Mouse (Mus musculus): ENCODE data around the gene Aldh3b3. TPM values are rescaled to one million over a fixed set of nuclear protein-coding genes. Genes with fewer than 3 reads are reported as not detected.
A peak's percentile ranks its signal among the peaks of the same experiment; 100 is the strongest.

Aldh3b3 gene
- polyA plus RNA-seq, 1 experiment from 2014 or later: not detected

DNA sequence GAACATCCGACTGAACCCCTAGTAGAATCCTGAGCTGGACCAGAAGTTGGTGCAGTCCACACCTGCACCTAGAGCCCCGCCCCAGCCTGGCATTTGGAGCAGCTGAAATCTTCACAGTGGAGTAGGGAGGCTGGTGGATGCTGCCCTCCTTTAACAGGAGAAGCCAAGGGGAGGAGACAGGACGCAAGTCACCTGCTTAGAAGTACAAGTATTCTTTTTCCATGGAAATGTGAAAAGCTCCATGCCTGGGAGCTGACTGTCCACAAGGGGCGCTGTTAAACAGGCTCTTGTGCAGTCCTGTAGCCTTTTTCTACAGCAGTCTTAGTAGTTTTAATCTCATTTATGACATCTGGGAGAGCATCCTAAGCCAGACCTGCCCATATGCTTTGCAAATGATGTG lies 30.3 kb downstream of the Aldh3b3 start:
- Histone ChIP-seq H3K36me3 (replicated peaks) (no peaks in the 10 kb centered on the region), H3K9me3 (peaks cover 8% of the 10 kb centered on the region), H3K4me1 (peaks cover 36% of the 10 kb centered on the region), H3K4me3 (no peak overlapping the region), H3K27ac (no peak overlapping the region), H3K27me3 (ENCODE audit: poor library complexity, severe bottlenecking) (no peaks in the 10 kb centered on the region)
- DNase-seq (ENCODE audit: extremely low spot score, low spot score): no peak
- 91% methylated on average over 4 of the region's 4 CpGs for WGBS

- peaks cover 8% of the 10 kb centered on the region for H3K9me3 ChIP-seq
- DNase-seq (ENCODE audit: extremely low spot score, low spot score): no peak
- 0 out of 2 replicates have a peak overlapping the region, but pooled peaks have one; percentile 9 for H3K27ac ChIP-seq
- H3K4me3 ChIP-seq: no peak overlapping the region
- no peaks in the 10 kb centered on the region for H3K36me3 ChIP-seq (replicated peaks)
- H3K4me1 ChIP-seq: peaks cover 15% of the 10 kb centered on the region
- H3K27me3 ChIP-seq (ENCODE audit: poor library complexity, severe bottlenecking): no peaks in the 10 kb centered on the region
- WGBS: 76% methylated on average over 6 of the region's 6 CpGs
These were observed 32.4 kb downstream of the Aldh3b3 start for GRCm38 (mm10) chr19:3990804-3991203.

DNA sequence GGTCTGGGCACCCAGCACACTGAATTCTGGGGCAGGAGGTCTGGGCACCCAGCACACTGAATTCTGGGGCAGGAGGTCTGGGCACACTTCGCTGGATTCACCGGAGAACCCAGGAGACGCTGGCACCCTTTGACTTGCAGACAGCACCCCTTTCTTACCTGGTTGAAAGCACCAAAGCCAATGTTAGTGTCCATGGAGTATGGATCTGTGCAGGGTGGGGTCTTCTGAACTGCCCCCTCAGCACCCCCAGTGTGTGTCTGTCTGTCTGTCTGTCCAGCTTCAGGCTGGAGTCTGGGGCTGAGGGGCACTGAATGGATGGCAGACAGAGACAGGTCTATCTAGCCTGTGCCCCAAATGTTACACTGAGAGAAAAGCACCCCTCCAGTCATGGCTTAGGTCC lies 33.1 kb downstream of the Aldh3b3 start:
- DNase-seq (ENCODE audit: extremely low spot score, low spot score): no peak
- Histone ChIP-seq H3K4me3 (no peak overlapping the region), H3K27ac (no peak overlapping the region), H3K9me3 (peaks cover 8% of the 10 kb centered on the region), H3K27me3 (ENCODE audit: poor library complexity, severe bottlenecking) (no peaks in the 10 kb centered on the region), H3K36me3 (replicated peaks) (no peaks in the 10 kb centered on the region), H3K4me1 (peaks cover 8% of the 10 kb centered on the region)
- WGBS: 91% methylated on average over 3 of the region's 3 CpGs

DNA sequence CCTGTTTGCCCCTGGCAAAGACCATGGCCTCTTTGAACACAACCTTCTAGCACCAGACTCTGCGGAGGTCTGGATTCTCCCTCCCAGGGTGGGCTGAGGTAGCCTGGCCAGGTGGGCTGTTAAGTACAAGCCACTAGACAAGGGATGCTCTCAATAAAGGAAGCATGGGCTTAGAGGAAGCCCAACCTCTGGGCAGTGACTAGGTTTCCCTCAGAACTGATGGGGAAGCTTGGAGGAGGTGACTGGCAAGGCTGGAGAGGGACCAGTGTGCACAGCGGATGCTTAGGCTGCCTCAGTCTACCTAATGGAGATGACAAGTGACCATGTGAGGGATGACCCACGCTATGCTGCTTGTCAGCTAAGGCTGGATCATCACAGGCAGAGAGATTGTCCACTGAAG lies 33.5 kb downstream of the Aldh3b3 start:
- Histone ChIP-seq H3K36me3 (replicated peaks) (no peaks in the 10 kb centered on the region), H3K27ac (no peak overlapping the region), H3K27me3 (ENCODE audit: poor library complexity, severe bottlenecking) (no peaks in the 10 kb centered on the region), H3K4me3 (no peak overlapping the region), H3K4me1 (peaks cover 4% of the 10 kb centered on the region; the same call in 1 of the 2 replicates), H3K9me3 (peaks cover 8% of the 10 kb centered on the region)
- WGBS: 89% methylated on average over 3 of the region's 3 CpGs
- DNase-seq (ENCODE audit: extremely low spot score, low spot score): no peak

- Histone ChIP-seq H3K27ac (no peak within 1 kb of the TSS), H3K4me3 (no peak within 1 kb of the TSS)
- 68% methylated on average over 5 of the region's 5 CpGs for WGBS
These were observed 34.0 kb downstream of the Aldh3b3 start, which contains the start of gene Tbx10 for GRCm38 (mm10) chr19:3992416-3992815. Gene Tbx10 (plus strand): TSS chr19:3992752.

GRCm38 (mm10) chr19:3994932-3995331 lies 36.5 kb downstream of the Aldh3b3 start:
- Histone ChIP-seq H3K27ac (no peak overlapping the region), H3K4me1 (peaks cover 17% of the 10 kb centered on the region), H3K9me3 (no peaks in the 10 kb centered on the region), H3K27me3 (ENCODE audit: poor library complexity, severe bottlenecking) (0 out of 2 replicates have a peak, but pooled peaks cover 3% of the 10 kb centered on the region), H3K36me3 (replicated peaks) (no peaks in the 10 kb centered on the region), H3K4me3 (no peak overlapping the region)
- 73% methylated on average over 6 of the region's 6 CpGs for WGBS
- no peak for DNase-seq (ENCODE audit: extremely low spot score, low spot score)

More at GRCm38 (mm10) chr19:3992416-3992815, 34.0 kb downstream of the Aldh3b3 start, which contains the start of gene Tbx10:
- no peaks in the 10 kb centered on the region for H3K36me3 ChIP-seq (replicated peaks)
- peaks cover 8% of the 10 kb centered on the region for H3K9me3 ChIP-seq
- no peak for DNase-seq (ENCODE audit: extremely low spot score, low spot score)
- 0 out of 2 replicates have a peak, but pooled peaks cover 4% of the 10 kb centered on the region for H3K4me1 ChIP-seq
- no peaks in the 10 kb centered on the region for H3K27me3 ChIP-seq (ENCODE audit: poor library complexity, severe bottlenecking)

- H3K27ac ChIP-seq: no peak overlapping the region
- H3K9me3 ChIP-seq: no peaks in the 10 kb centered on the region
- no peak overlapping the region for H3K4me3 ChIP-seq
- WGBS: 94% methylated on average over 3 of the region's 3 CpGs
- H3K36me3 ChIP-seq (replicated peaks): no peaks in the 10 kb centered on the region
- H3K27me3 ChIP-seq (ENCODE audit: poor library complexity, severe bottlenecking): 0 out of 2 replicates have a peak, but pooled peaks cover 3% of the 10 kb centered on the region
- peaks cover 19% of the 10 kb centered on the region for H3K4me1 ChIP-seq
- DNase-seq (ENCODE audit: extremely low spot score, low spot score): no peak
These were observed 37.1 kb downstream of the Aldh3b3 start for GRCm38 (mm10) chr19:3995505-3995904.

- H3K27ac ChIP-seq: no peak overlapping the region
- WGBS: 77% methylated on average over 7 of the region's 7 CpGs
These were observed 37.7 kb downstream of the Aldh3b3 start for GRCm38 (mm10) chr19:3996106-3996505.

DNA sequence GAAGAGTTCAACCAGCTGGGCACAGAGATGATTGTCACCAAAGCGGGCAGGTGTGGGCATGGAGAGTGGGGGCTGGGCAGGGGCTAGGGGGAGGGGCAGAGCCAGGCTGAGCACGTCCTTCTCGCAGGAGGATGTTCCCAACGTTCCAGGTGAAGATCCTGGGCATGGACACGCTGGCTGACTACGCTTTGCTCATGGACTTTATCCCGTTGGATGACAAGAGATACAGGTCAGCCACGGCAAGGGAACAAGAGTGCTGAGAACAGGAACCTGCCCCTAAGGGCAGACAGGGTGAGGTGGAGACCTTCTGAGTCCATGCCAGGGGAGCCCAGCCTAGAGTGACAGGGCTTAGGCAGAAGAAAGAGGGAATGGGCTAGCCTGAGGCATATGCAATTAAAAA lies 38.3 kb downstream of the Aldh3b3 start:
- Histone ChIP-seq H3K36me3 (replicated peaks) (no peaks in the 10 kb centered on the region), H3K27ac (no peak overlapping the region), H3K4me1 (peaks cover 31% of the 10 kb centered on the region), H3K27me3 (ENCODE audit: poor library complexity, severe bottlenecking) (0 out of 2 replicates have a peak, but pooled peaks cover 3% of the 10 kb centered on the region), H3K9me3 (no peaks in the 10 kb centered on the region), H3K4me3 (no peak overlapping the region)
- WGBS: 87% methylated on average over 8 of the region's 8 CpGs
- no peak for DNase-seq (ENCODE audit: extremely low spot score, low spot score)

More at GRCm38 (mm10) chr19:3996106-3996505, 37.7 kb downstream of the Aldh3b3 start:
- H3K4me3 ChIP-seq: no peak overlapping the region
- no peaks in the 10 kb centered on the region for H3K36me3 ChIP-seq (replicated peaks)
- H3K27me3 ChIP-seq (ENCODE audit: poor library complexity, severe bottlenecking): 0 out of 2 replicates have a peak, but pooled peaks cover 3% of the 10 kb centered on the region
- DNase-seq (ENCODE audit: extremely low spot score, low spot score): no peak
- peaks cover 25% of the 10 kb centered on the region for H3K4me1 ChIP-seq
- H3K9me3 ChIP-seq: no peaks in the 10 kb centered on the region

DNA sequence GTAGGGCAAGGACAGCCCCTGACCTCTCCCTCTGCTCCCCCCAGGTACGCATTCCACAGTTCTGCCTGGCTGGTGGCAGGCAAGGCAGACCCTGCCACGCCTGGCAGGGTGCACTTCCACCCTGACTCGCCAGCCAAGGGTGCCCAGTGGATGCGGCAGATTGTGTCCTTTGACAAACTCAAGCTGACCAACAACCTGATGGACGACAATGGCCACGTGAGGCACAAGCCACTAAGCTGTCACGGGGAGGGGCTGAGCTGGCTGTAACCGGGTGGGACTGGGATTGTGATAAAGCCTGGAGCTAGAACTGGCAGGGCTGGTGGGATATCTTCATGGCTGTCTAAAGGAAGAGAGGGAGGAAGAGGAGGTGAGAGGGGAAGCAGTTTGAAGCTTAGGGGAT lies 38.8 kb downstream of the Aldh3b3 start:
- Histone ChIP-seq H3K36me3 (replicated peaks) (no peaks in the 10 kb centered on the region), H3K4me1 (peaks cover 33% of the 10 kb centered on the region), H3K27ac (no peak overlapping the region), H3K4me3 (no peak overlapping the region), H3K9me3 (no peaks in the 10 kb centered on the region), H3K27me3 (ENCODE audit: poor library complexity, severe bottlenecking) (0 out of 2 replicates have a peak, but pooled peaks cover 3% of the 10 kb centered on the region)
- no peak for DNase-seq (ENCODE audit: extremely low spot score, low spot score)
- 71% methylated on average over 8 of the region's 8 CpGs for WGBS

- no peak for DNase-seq (ENCODE audit: extremely low spot score, low spot score)
- Histone ChIP-seq H3K4me3 (no peak overlapping the region), H3K27ac (0 out of 2 replicates have a peak overlapping the region, but pooled peaks have one; percentile 30), H3K9me3 (no peaks in the 10 kb centered on the region), H3K36me3 (replicated peaks) (no peaks in the 10 kb centered on the region), H3K4me1 (peaks cover 30% of the 10 kb centered on the region), H3K27me3 (ENCODE audit: poor library complexity, severe bottlenecking) (0 out of 2 replicates have a peak, but pooled peaks cover 3% of the 10 kb centered on the region)
- WGBS: 78% methylated on average over 8 of the region's 8 CpGs
These were observed 39.9 kb downstream of the Aldh3b3 start for GRCm38 (mm10) chr19:3998335-3998734.

DNA sequence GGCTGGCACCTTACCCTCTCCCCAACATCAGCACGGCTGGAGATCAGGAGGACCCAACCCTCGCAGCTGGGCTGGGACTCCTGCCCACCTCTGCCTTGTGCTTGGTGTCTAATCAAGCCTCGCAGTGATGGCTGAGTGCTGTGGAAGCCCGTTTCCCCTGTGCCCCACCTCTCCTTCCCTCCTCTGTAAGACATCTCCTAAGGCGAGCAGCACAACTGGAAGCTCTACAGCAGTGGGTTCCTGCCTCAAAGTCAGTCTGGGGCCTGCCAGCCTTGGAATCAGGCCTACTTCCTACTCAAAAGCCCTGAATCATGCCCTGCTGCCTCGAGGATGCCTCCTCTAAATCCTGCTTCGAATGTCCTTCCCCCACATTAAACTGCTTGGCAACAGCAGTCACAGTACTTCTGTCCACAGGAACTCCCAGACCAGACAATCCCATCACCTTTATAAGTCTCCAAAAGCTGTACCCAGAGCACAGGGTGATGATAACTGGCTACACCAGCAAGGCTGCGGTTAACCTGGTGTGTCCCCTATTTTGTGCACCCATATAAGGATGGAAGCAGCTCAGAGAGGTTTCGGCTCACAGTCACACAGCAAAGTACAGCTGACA lies 40.8 kb downstream of the Aldh3b3 start:
- no peak for DNase-seq (ENCODE audit: extremely low spot score, low spot score)
- H3K4me3 ChIP-seq: peak overlapping the region; percentile 81
- WGBS: 89% methylated on average over 9 of the region's 9 CpGs
- H3K9me3 ChIP-seq: no peaks in the 10 kb centered on the region
- 0 out of 2 replicates have a peak overlapping the region, but pooled peaks have one; percentile 95 for H3K27ac ChIP-seq
- H3K36me3 ChIP-seq (replicated peaks): 0 out of 2 replicates have a peak, but pooled peaks cover 2% of the 10 kb centered on the region
- 0 out of 2 replicates have a peak, but pooled peaks cover 3% of the 10 kb centered on the region for H3K27me3 ChIP-seq (ENCODE audit: poor library complexity, severe bottlenecking)
- peaks cover 30% of the 10 kb centered on the region for H3K4me1 ChIP-seq
